Mouse (Mus musculus) lung, postnatal 0 days (tissue): ENCODE results near the gene Fam19a3.

Experiments used
- CTCF ChIP-seq: IDR thresholded peaks from 2 replicates; pipeline ENCODE4 v1.5.1; 2016; ENCODE audit warnings: antibody characterized with exemption, mild to moderate bottlenecking
- EP300 ChIP-seq: IDR thresholded peaks from 2 replicates; pipeline ENCODE4 v1.6.1; 2016; ENCODE audit warnings: antibody characterized with exemption, mild to moderate bottlenecking, control low read depth

- no peak for TF ChIP-seq EP300
- TF ChIP-seq CTCF = no peak
These were observed 40.8 kb upstream of the Fam19a3 start for GRCm38 (mm10) chr3:104822413-104822812.
